Mouse (Mus musculus): ENCODE results near the gene Foxk1.

- TF ChIP-seq POLR2A (IDR thresholded peaks at IDR 0.05; ENCODE audit: insufficient read depth, low read depth, low read length) = no peak
- no peak for TF ChIP-seq CTCF (IDR thresholded peaks at IDR 0.05)
- TF ChIP-seq EP300 (IDR thresholded peaks at IDR 0.05; ENCODE audit: insufficient read depth, low read depth, low read length) = no peak
These were observed 25.2 kb upstream of the Foxk1 start for GRCm38 (mm10) chr5:142376071-142376470.

All from heart, adult 2 months (tissue).